Mouse (Mus musculus) ES-Bruce4 (cell line): Measurements from ENCODE around the gene Schip1.

ENCODE experiments used
- CTCF ChIP-seq: IDR thresholded peaks from one replicate; pipeline ENCODE4 v1.8.1; 2011; ENCODE audit warnings: low read depth, low read length
- EP300 ChIP-seq: IDR thresholded peaks from 2 replicates; pipeline ENCODE4 v1.6.1; 2011; ENCODE audit warnings: low read depth, low read length; ENCODE audit not compliant: insufficient read depth
- POLR2A ChIP-seq: IDR thresholded peaks from one replicate; pipeline ENCODE4 v1.8.1; 2011; ENCODE audit warnings: low read length; ENCODE audit not compliant: insufficient read depth

DNA sequence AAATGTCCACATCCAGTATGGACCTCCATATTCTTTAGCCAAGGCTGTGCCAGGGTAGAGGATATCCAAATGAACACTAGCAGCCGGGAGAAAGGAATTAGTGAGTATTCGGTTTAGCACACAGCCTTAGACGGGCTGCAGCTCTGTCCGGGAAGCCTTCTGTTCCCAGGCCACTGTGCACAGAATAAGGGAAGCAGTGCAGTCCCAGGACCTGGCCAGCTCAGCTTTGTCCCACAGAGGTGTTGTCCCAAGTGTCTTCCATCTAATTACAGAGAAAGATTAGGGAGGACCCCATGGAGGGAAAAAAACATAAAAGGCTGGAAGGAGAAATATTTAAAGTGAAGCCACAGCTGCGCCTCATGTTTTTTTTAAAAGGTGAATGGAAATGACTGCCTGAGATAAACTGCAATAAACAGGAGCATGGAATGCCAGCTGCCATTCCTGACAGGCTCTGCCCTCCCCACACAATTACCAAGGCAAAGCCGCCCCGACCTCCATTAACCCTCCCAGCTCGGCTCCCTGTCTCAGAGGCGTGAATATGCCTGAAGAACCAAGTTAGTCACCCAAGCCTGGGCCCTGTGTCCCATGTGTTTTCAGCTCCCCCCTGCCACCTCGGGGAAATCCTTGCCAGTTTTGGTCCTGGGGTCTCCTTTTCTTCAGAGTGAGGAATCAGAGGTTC is 523.1 kb downstream of the Schip1 start:
- TF ChIP-seq POLR2A = no peak
- TF ChIP-seq EP300 = no peak
- TF ChIP-seq CTCF = no peak
